ENCODE assay signal across 26 mouse cellular contexts in genomic region chr10:45855514-45855913, GRCm38 (mm10).
"Had no signal": no experiment of that assay in that cellular context is flagged by ENCODE, and none has a peak within 500 bp of the region (broad histone marks: within the 10 kb centered on the region; RNA-seq: fewer than 3 reads in every experiment).

No protein-coding gene starts in this region.

- H3K27me3 ChIP-seq: heart, embryonic 13.5 days; heart, embryonic 15.5 days; hindbrain, embryonic 13.5 days; hindbrain, embryonic 15.5 days; intestine, embryonic 15.5 days; limb, embryonic 12.5 days; liver, embryonic 13.5 days; liver, embryonic 15.5 days had no signal

- DNase-seq: gastrocnemius, adult 2 months; gastrocnemius, postnatal 10 days; gastrocnemius, postnatal 25 days; heart, adult 18-20 months; heart, postnatal 14 days; heart, postnatal 36 days; kidney, adult 11 months; kidney, adult 2 months; kidney, postnatal 10 days; kidney, postnatal 25 days; kidney, postnatal 4 days; liver; liver, embryonic 13.5 days had no signal

- H3K4me2 ChIP-seq: heart, embryonic 11.5 days; heart, embryonic 13.5 days; heart, embryonic 15.5 days; hindbrain, embryonic 13.5 days; hindbrain, embryonic 15.5 days; intestine, embryonic 15.5 days; limb, embryonic 12.5 days; liver, embryonic 11.5 days; liver, embryonic 13.5 days; liver, embryonic 15.5 days had no signal

- H3K9me3 ChIP-seq: heart, embryonic 13.5 days; heart, embryonic 15.5 days; hindbrain, embryonic 13.5 days; hindbrain, embryonic 15.5 days; intestine, embryonic 15.5 days; limb, embryonic 10.5 days; limb, embryonic 12.5 days; liver, embryonic 13.5 days; liver, embryonic 15.5 days had no signal

- H3K4me1 ChIP-seq: heart, embryonic 13.5 days; heart, embryonic 15.5 days; hindbrain, embryonic 13.5 days; hindbrain, embryonic 15.5 days; intestine, embryonic 15.5 days; liver, embryonic 13.5 days; liver, embryonic 15.5 days had no signal

- H3K27ac ChIP-seq: gastrocnemius, adult 2 months; heart, embryonic 13.5 days; heart, embryonic 15.5 days; hindbrain, embryonic 13.5 days; hindbrain, embryonic 15.5 days; intestine, embryonic 15.5 days; layer of hippocampus, adult 2 months; left cerebral cortex, adult 2 months; limb, embryonic 10.5 days; limb, embryonic 12.5 days; liver, embryonic 13.5 days; liver, embryonic 15.5 days had no signal

- H3K9ac ChIP-seq: heart, embryonic 13.5 days; heart, embryonic 15.5 days; hindbrain, embryonic 13.5 days; hindbrain, embryonic 15.5 days; intestine, embryonic 15.5 days; limb, embryonic 12.5 days; liver, embryonic 13.5 days; liver, embryonic 15.5 days had no signal

- H3K36me3 ChIP-seq: heart, embryonic 13.5 days; heart, embryonic 15.5 days; hindbrain, embryonic 13.5 days; hindbrain, embryonic 15.5 days; intestine, embryonic 15.5 days; limb, embryonic 10.5 days; limb, embryonic 12.5 days; liver, embryonic 13.5 days; liver, embryonic 15.5 days had no signal

- ATAC-seq: inflammation-experienced regulatory T-cells, adult 6 months; intestine, embryonic 15.5 days had no signal

- H3K4me3 ChIP-seq: gastrocnemius, adult 2 months; heart, embryonic 13.5 days; heart, embryonic 15.5 days; hindbrain, embryonic 13.5 days; hindbrain, embryonic 15.5 days; intestine, embryonic 15.5 days; layer of hippocampus, adult 2 months; left cerebral cortex, adult 2 months; limb, embryonic 10.5 days; limb, embryonic 12.5 days; liver, embryonic 13.5 days; liver, embryonic 15.5 days had no signal
